Mouse (Mus musculus) gastrocnemius, postnatal 10 days (tissue): ENCODE results near the gene Hist1h2an. TPM values are rescaled to one million over a fixed set of nuclear protein-coding genes. Genes with fewer than 3 reads are reported as not detected.
"Not testable (repeated sequence)": the region's sequence is repeated elsewhere in the genome, so short reads cannot be mapped to it uniquely, and the experiment has no call there.

Source experiments
- DNase-seq: peaks from one replicate; pipeline ENCODE4 v3.0.0; 2021; ENCODE audit warnings: mixed read lengths
- total RNA-seq, 2 experiments: library from RNA; stranded (reverse); gene quantifications; 2 replicates each; pipeline ENCODE4 v1.2.3; 2021

Hist1h2an gene
- total RNA-seq, 2 experiments from 2014 or later: 37.8 to 38.8 TPM

DNA sequence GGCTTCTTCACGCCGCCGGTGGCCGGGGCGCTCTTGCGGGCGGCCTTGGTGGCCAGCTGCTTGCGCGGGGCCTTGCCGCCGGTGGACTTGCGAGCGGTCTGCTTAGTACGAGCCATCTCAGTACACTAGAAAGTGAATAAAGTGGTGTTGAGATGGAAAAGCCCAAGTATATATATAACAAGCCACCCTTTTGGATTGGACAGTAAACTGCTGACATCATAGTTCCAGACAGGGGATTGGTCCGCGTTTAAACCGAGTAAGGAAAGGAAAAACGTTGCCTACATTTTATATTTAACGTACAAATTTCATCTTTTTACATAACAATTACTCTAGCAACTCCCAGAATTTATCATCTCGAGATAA, 3.8 kb downstream of the Hist1h2an start, which contains the start of gene Hist1h3i:
Gene Hist1h3i (minus strand): TSS at position 116 of the 363 bp plus-strand sequence.
- peak; percentile 8 for DNase-seq

DNA sequence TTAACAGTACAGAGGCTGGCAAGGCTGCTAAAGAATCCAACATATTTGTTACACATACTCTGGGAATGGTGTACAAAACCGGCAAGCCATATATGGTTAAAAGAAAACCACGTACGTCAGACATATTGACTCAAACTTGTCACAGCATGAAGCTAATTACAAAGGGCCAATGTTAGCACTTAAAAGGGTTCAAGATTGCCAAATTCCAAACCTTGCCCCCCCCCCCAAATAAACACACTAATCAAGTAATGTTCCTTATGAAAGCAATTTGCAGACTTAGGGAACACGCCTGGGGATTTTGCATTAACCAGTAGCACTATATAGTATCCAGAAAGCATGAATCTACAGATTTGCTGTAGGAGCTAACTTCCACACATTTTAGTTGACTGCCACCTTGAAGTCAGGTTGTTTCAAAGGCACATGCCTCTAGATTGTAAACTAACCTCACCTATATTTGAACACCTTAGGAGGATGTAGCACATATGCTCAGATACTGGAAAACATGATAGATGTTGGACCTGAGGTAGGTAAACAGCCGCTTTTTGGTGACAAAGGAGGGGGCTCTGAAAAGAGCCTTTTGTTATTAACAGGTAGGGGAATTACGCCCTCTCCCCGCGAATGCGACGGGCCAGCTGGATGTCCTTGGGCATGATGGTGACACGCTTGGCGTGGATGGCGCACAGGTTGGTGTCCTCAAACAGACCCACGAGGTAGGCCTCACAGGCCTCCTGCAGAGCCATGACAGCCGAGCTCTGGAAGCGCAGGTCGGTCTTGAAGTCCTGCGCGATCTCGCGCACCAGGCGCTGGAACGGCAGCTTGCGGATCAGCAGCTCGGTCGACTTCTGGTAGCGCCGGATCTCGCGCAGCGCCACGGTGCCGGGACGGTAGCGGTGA, 4.4 kb downstream of the Hist1h2an start:
- DNase-seq: not testable (repeated sequence)

GRCm38 (mm10) chr13:21781639-21782038, 5.4 kb downstream of the Hist1h2an start:
- DNase-seq: no peak

DNA sequence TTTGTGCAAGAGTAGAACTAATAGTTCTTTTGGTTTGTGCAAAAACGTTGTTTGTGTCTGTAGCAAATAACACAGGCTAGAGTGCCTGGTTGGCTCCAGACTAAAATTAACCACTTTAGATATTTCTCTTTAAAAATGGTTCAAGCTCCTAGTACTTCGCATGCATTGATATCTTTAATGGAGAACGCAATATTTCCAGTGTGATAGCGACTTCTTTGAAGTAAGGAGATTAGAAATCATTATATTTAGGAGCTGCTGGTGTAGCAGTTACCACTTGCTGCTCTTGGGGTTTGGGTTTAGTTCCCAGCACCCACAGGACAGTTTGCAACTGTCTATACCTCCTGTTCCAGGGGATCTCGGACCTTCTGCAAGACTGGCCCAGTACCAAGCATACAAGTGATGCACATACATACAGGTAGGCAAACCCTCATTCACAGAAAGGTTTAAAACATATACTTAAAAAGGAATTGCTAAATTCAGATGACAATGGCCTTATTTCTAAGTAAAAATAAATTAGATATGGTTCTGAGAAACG, 5.9 kb downstream of the Hist1h2an start:
- no peak for DNase-seq

- peak; percentile 50 for DNase-seq
Measured at GRCm38 (mm10) chr13:21779767-21780731, 7.0 kb downstream of the Hist1h2an start, which contains the start of gene Hist1h1b. Gene Hist1h1b (minus strand): TSS chr13:21780625.

GRCm38 (mm10) chr13:21778814-21779766, 7.9 kb downstream of the Hist1h2an start:
- DNase-seq: peak; percentile 55

GRCm38 (mm10) chr13:21755707-21756106, 31.3 kb downstream of the Hist1h2an start:
- DNase-seq: no peak

DNA sequence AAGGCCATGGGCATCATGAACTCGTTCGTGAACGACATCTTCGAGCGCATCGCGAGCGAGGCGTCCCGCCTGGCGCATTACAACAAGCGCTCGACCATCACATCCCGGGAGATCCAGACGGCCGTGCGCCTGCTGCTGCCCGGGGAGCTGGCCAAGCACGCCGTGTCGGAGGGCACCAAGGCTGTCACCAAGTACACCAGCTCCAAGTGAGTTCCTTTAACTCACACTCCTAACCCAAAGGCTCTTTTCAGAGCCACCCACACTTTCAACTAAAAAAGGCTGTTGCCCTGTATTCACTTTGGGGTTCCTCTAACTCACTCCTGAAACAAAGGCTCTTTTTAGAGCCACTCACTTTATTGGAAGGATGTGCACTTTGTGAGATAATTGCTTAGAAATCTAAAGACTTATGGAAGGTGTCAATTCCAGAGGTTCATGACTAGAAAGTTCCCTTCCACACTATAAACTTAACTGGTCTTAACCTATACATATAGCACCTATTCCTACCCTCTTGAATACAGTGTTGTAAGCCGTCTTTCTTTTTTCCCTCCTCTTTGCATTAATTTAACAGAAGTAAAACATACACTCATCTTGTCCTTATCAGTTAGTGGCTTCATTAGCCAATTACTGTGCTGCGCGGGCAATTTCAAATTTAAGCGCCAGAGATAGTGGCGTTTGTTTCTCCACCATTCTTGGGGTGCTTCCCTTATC, 32.6 kb downstream of the Hist1h2an start:
- not testable (repeated sequence) for DNase-seq

DNA sequence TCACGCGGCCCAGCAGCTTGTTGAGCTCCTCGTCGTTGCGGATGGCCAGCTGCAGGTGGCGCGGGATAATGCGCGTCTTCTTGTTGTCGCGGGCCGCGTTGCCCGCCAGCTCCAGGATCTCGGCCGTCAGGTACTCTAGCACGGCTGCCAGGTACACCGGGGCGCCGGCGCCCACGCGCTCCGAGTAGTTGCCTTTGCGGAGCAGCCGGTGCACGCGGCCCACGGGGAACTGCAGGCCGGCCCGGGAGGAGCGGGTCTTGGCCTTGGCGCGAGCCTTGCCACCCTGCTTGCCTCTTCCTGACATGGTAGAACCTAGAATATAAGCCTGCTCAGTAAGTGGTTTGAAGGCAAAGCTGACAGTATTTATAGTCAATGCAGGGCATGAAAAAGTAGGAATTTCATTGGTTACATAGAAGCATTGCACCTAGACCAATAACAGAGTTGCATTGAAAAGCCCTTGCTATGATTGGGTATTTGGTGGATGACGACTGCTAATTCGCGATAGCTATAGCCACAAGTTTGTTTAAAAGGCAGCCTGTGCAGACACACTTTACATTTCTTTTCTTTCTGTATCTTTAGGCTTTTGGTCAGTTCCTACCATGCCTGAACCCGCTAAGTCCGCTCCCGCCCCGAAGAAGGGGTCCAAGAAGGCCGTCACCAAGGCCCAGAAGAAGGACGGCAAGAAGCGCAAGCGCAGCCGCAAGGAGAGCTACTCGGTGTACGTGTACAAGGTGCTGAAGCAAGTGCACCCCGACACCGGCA, 33.3 kb downstream of the Hist1h2an start, which contains the start of the genes Hist1h2ak and Hist1h2bn:
Gene Hist1h2ak (minus strand): TSS at position 304 of the 762 bp plus-strand sequence.
Gene Hist1h2bn (plus strand): TSS at position 600 of the 762 bp plus-strand sequence.
- peak; percentile 19 for DNase-seq

DNA sequence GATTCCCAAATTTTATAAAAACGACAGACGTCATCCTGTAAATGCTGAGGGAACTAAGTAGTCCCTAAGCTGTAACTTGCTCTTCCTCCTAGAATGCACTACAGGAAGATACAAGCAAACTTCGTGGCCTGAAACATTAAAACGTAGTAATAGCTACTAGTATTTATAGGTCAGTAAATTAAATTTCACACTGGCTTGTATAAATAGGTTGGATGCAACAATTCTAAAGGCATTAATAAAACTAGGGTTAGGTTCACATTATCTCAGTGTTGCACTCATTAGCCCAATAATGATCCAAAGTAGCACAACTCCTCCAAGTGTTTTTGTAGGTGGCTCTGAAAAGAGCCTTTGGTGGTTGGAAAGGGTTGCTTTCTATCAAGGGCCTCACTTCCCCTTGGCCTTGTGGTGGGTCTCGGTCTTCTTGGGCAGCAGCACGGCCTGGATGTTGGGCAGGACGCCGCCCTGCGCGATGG, 33.9 kb downstream of the Hist1h2an start:
- DNase-seq: no peak

GRCm38 (mm10) chr13:21752356-21752755, 34.7 kb downstream of the Hist1h2an start:
- DNase-seq: no peak

GRCm38 (mm10) chr13:21751827-21752226, 35.2 kb downstream of the Hist1h2an start:
- no peak for DNase-seq

DNA sequence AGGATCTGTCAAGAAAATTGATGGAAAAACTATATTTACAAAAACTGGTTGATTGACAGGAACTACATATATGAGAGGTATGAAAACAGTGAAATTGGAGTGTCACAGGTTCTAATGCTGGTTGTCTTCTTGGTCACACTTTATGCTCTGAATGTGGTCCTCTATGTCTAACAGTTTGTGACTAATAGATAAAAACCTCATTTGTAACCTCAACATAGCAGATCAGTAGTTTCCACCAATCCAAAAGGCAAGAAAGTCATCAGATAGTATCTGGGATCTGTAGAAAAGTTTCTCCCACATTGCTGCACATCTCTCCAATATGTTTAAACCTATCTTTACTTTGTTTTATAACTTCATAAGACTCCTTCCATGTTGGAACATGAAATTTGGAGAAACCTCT, 35.6 kb downstream of the Hist1h2an start:
- DNase-seq: no peak

DNA sequence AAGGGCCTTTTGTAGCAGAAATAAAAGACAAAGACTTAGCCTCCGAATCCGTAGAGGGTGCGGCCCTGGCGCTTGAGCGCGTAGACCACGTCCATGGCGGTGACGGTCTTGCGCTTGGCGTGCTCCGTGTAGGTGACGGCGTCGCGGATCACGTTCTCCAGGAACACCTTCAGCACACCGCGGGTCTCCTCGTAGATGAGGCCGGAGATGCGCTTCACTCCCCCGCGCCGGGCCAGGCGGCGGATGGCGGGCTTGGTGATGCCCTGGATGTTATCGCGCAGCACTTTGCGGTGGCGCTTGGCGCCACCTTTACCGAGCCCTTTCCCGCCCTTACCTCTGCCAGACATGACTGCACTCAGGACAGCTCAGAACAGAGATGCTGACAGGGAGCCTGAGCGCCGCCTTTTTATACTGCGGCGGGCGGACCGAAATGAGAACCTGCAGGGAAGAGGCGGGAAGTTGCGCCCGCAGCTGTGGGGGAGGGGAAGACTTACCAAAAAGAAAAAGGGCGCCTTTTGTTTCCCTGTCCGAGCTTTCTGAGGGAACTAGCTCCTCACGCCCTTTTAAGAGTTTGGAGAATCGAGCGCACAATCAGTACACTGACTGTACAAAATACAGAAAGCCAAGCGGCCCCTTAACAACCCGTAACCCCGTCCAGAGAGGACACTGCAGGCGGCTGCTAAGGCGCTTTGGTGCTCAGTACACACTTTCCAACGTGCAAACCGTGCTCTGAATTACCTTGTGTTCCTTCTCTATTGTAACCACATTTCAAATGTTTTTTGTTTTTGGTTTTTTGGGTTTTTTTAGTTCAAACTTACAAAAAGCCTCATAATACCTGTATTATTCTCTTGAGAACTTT, 36.6 kb downstream of the Hist1h2an start, which contains the start of gene Hist1h4k:
Gene Hist1h4k (minus strand): TSS at position 347 of the 859 bp plus-strand sequence.
- DNase-seq: peak; percentile 79

DNA sequence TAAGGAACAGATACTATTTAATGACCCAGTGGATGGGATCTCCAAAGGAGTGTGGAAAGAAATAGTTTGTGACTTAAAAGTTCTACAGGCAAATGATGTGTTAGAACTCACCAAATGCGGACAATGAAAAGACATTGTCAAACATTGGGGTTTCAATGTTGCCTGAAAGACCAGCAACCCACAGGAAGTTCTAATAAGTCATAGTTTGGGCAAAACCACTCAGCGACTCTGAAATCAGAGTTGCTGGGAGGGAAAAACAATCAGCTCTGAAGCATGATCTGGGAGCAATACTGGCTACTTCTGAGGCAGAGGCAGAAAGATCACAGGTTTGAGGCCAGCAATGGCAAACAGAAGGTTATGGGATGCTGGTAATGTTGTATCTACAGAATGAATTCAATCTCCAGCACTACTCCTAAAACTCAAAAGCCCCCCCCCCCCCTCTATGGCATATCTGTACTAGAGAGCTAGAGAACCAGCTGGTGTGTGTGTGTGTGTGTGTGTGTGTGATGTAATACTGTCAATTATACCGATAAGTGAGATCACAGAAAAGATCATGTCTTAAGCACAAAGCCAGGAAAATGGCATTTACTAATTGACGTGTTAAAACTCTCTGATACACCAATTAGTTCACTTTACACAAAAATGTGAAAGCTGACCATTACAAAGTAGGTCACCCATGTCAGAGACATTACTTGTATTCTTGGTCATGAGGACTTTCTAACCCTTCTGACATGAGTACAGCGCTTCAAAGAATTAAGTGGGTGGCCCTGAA, 37.4 kb downstream of the Hist1h2an start:
- no peak for DNase-seq

GRCm38 (mm10) chr13:21745006-21745405, 42.0 kb downstream of the Hist1h2an start:
- DNase-seq: no peak
